Mouse (Mus musculus) forebrain, embryonic 16.5 days (tissue): ENCODE measurements around the gene Klf7. TPM values are rescaled to one million over a fixed set of nuclear protein-coding genes. Genes with fewer than 3 reads are reported as not detected.

ENCODE experiments used
- ATAC-seq: fragments of 200-750 bp; cut with Nextera tagmentation; 2 replicates; pipeline ENCODE4 v1.8.0; 2017; ENCODE audit warnings: mild to moderate bottlenecking, moderate library complexity
- H3K27ac ChIP-seq: fragments of 300-500 bp; sonication (generic); 2 replicates; pipeline ENCODE4 v1.5.1; 2014; ENCODE audit warnings: low read length, control low read depth
- H3K27me3 ChIP-seq: fragments of 300-500 bp; sonication (generic); replicated peaks from 2 replicates; pipeline ENCODE4 v1.6.1; 2014; ENCODE audit warnings: low read length; ENCODE audit not compliant: control insufficient read depth, insufficient read depth
- H3K36me3 ChIP-seq: fragments of 300-500 bp; sonication (generic); 2 replicates; pipeline ENCODE4 v1.6.1; 2014; ENCODE audit not compliant: control insufficient read depth, insufficient read depth
- H3K4me1 ChIP-seq: fragments of 300-500 bp; sonication (generic); replicated peaks from 2 replicates; pipeline ENCODE4 v1.6.1; 2014; ENCODE audit warnings: low read length; ENCODE audit not compliant: control insufficient read depth, insufficient read depth
- H3K4me2 ChIP-seq: fragments of 300-500 bp; sonication (generic); 2 replicates; pipeline ENCODE4 v1.6.1; 2014; ENCODE audit warnings: mild to moderate bottlenecking, low read length, control low read depth
- H3K4me3 ChIP-seq: fragments of 300-500 bp; sonication (generic); replicated peaks from 2 replicates; pipeline ENCODE4 v1.5.1; 2014; ENCODE audit warnings: mild to moderate bottlenecking, low read length, control low read depth
- H3K9ac ChIP-seq: fragments of 300-500 bp; sonication (generic); replicated peaks from 2 replicates; pipeline ENCODE4 v1.6.1; 2014; ENCODE audit warnings: low read depth, low read length, control low read depth
- H3K9me3 ChIP-seq: fragments of 300-500 bp; sonication (generic); 2 replicates; pipeline ENCODE4 v1.6.1; 2016; ENCODE audit warnings: low read length; ENCODE audit not compliant: control insufficient read depth
- WGBS: fragments of 180-500 bp; shearing (Covaris S2); extraction: QIAGEN DNeasy Blood & Tissue Kit; methylation state at CpG from one replicate; pipeline ENCODE4 v1.1.7; 2014; 5-methylcytosine and 5-hydroxymethylcytosine counted together
- polyA plus RNA-seq: library from polyadenylated mRNA; unstranded; fragments of >200 nt; fragmentation: Nextera tagmentation; extraction: Ambion mirVana; gene quantifications from 2 replicates; pipeline ENCODE4 v1.2.1, GENCODE M21; 2015

Gene Klf7
- polyA plus RNA-seq, 1 experiment from 2014 or later = 131 TPM

DNA sequence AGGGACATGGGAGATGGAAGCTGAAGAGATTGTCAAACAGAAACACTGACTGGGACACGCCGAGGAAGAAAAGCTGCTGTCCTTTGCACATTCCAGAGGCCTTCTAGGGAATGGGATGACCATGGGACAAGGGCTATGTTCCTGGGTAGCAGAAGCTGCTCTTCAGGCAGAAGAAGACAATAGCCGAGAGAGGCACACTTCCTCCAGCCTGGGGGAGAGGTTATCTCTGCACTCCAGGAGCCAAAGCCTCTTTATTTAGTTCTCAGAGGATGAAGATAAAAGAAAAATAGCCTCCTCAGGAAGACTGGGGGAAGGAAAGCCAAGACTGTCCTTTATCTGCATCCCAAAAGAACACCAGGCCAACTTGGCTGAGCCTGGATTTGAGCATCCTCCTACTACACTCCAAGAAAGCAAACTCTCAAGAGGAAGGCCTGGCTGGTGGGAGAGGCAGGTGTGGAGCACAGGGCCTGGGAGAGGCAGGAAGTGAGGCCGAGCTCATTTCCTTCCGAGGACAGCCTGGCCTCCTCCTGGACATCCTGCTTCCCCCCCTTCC, 81.2 kb downstream of the Klf7 start:
- Histone ChIP-seq H3K27ac (no peak overlapping the region), H3K27me3 (no peaks in the 10 kb centered on the region), H3K9me3 (no peaks in the 10 kb centered on the region), H3K4me2 (no peak overlapping the region), H3K4me3 (no peak overlapping the region), H3K9ac (no peak overlapping the region), H3K36me3 (peaks cover 13% of the 10 kb centered on the region), H3K4me1 (peaks cover 21% of the 10 kb centered on the region)
- no peak for ATAC-seq
- WGBS = 58% methylated on average over 5 of the region's 5 CpGs

DNA sequence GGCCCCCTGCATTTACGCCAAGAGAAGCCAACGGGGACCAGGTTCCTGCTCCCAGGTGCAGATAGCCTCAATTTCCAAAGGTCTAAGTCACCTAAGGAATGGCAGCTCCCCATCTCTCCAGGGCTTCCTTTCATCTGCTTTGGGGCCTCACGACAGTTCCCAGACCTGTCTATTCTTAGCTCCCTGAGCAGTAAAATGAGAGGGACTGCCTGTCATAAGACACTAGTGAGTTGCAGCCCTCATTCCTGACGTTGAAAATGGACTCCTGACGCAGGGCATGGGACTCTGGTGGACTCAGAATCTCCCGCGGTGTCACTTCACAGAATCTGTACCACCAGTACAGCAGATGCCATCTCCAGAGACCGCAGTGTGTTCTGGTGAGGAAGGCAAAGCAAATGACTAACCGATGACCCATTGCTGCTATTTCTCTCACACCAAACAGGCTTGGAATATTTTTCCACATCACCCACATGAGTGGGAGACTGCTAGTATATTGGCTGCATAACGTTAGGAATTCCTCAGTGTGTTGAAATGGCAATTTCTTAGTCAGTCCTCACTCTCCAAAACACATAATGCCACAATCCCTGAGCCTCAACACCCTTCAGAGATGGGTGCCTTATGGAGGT, 81.9 kb downstream of the Klf7 start:
- 86% methylated on average over 10 of the region's 10 CpGs for WGBS
- H3K27ac ChIP-seq = no peak overlapping the region
- H3K9me3 ChIP-seq = no peaks in the 10 kb centered on the region
- no peak overlapping the region for H3K9ac ChIP-seq
- H3K36me3 ChIP-seq = peaks cover 13% of the 10 kb centered on the region
- H3K4me2 ChIP-seq = no peak overlapping the region
- H3K4me1 ChIP-seq = peaks cover 20% of the 10 kb centered on the region
- no peaks in the 10 kb centered on the region for H3K27me3 ChIP-seq
- no peak for ATAC-seq
- no peak overlapping the region for H3K4me3 ChIP-seq

DNA sequence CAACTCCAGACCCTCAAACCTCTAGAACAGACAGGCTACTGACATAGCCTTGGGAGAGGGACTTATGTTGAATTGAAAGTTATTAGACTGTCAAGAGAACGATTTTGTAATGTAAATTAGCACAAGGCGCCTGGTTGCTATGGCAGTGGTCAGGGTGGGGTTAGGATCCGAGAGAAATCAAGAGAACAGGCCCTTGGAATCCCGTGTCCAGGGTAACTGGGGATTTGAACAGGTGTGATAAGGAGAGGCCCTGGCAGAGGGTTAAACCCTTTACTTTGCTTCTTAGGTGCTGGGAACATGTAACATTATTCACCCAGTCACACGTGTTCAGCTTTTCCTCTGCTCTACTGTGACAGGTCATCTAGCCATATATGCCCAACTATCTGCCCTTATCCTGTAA, 83.7 kb downstream of the Klf7 start:
- Histone ChIP-seq H3K4me3 (no peak overlapping the region), H3K27me3 (no peaks in the 10 kb centered on the region), H3K4me2 (no peak overlapping the region), H3K27ac (no peak overlapping the region), H3K9ac (no peak overlapping the region), H3K36me3 (peaks cover 21% of the 10 kb centered on the region), H3K4me1 (peaks cover 9% of the 10 kb centered on the region), H3K9me3 (no peaks in the 10 kb centered on the region)
- ATAC-seq = no peak
- 35% methylated on average over 5 of the region's 5 CpGs for WGBS

- no peaks in the 10 kb centered on the region for H3K27me3 ChIP-seq
- peaks cover 21% of the 10 kb centered on the region for H3K36me3 ChIP-seq
- H3K27ac ChIP-seq = no peak overlapping the region
- no peak for ATAC-seq
- no peak overlapping the region for H3K9ac ChIP-seq
- H3K4me1 ChIP-seq = peaks cover 9% of the 10 kb centered on the region
- H3K4me2 ChIP-seq = no peak overlapping the region
- 73% methylated on average over 6 of the region's 6 CpGs for WGBS
- H3K9me3 ChIP-seq = no peaks in the 10 kb centered on the region
- no peak overlapping the region for H3K4me3 ChIP-seq
Measured at GRCm38 (mm10) chr1:64037800-64038199, 84.3 kb downstream of the Klf7 start.

DNA sequence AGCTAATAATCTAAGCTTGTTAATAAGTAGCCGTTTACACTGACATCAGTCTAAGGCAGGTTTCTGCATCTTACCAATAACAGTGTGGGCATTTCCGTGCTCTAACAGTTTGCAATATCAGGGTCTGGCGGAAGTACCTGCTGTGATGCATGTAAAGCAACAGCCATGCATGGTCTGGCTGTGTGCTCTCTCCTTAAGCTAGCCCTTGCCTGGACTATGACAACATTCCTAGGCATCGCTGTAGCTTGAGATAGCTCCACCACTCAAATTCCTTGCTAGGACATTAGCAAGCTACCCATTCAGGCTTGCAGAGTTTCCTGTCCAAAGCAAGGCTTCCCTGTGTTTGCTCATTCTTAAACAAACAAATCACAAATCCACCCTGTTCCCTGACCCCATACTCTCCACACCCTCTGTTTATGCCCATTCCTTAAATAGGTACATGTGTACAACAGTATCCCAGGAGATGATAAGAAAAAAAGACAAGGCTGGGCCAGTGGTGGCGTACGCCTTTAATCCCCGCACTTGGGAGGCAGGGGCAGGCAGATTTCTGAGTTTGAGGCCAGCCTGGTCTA, 85.1 kb downstream of the Klf7 start:
- Histone ChIP-seq H3K9me3 (no peaks in the 10 kb centered on the region), H3K4me1 (peaks cover 9% of the 10 kb centered on the region), H3K9ac (no peak overlapping the region), H3K27ac (no peak overlapping the region), H3K27me3 (no peaks in the 10 kb centered on the region), H3K36me3 (peaks cover 18% of the 10 kb centered on the region), H3K4me3 (no peak overlapping the region), H3K4me2 (no peak overlapping the region)
- ATAC-seq = no peak
- WGBS = 91% methylated on average over 7 of the region's 7 CpGs

- no peak overlapping the region for H3K4me2 ChIP-seq
- no peaks in the 10 kb centered on the region for H3K9me3 ChIP-seq
- no peak overlapping the region for H3K27ac ChIP-seq
- no peak overlapping the region for H3K4me3 ChIP-seq
- 76% methylated on average over 7 of the region's 7 CpGs for WGBS
- ATAC-seq = no peak
- H3K27me3 ChIP-seq = no peaks in the 10 kb centered on the region
- H3K36me3 ChIP-seq = peaks cover 12% of the 10 kb centered on the region; the same call in 1 of the 2 replicates
- no peak overlapping the region for H3K9ac ChIP-seq
- peaks cover 9% of the 10 kb centered on the region for H3K4me1 ChIP-seq
Measured at GRCm38 (mm10) chr1:64035804-64036203, 86.3 kb downstream of the Klf7 start.

DNA sequence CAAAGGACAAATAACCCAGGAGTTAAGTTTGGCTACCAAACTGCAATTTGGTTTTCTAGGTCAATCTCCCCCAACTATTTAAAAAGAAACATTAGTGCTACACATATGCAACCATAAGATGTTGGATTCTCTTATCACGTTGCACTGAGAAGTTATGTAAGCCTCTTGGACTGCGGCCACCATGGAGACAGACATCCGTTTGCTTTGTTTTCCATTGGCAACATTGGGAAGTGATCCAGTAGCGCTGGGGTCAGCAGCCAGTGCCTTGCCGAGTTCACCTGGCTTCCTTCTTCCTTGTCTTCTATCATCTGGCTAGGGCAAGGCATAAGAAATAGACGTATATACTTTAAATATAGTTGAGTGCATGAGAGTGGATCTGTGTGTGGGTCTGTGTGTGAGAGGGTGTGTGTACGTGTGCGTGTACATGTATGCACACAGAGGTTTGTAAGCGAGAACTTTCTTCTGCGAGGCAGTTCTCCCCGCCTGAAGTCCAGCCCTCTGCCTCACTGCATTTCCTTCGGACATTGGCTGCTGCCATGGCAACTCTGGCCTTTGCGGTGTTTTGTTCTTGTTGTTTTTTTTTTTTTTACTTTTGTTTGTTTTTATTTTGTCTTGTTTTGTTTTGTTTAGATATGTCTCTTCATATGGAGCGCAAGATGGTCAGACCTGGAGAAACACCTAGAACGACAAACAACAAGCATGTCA, 86.8 kb downstream of the Klf7 start:
- Histone ChIP-seq H3K4me1 (peaks cover 9% of the 10 kb centered on the region), H3K4me3 (no peak overlapping the region), H3K36me3 (peaks cover 11% of the 10 kb centered on the region; the same call in 1 of the 2 replicates), H3K27ac (no peak overlapping the region), H3K9me3 (no peaks in the 10 kb centered on the region), H3K27me3 (no peaks in the 10 kb centered on the region), H3K9ac (no peak overlapping the region), H3K4me2 (no peak overlapping the region)
- ATAC-seq = no peak
- 74% methylated on average over 15 of the region's 15 CpGs for WGBS

DNA sequence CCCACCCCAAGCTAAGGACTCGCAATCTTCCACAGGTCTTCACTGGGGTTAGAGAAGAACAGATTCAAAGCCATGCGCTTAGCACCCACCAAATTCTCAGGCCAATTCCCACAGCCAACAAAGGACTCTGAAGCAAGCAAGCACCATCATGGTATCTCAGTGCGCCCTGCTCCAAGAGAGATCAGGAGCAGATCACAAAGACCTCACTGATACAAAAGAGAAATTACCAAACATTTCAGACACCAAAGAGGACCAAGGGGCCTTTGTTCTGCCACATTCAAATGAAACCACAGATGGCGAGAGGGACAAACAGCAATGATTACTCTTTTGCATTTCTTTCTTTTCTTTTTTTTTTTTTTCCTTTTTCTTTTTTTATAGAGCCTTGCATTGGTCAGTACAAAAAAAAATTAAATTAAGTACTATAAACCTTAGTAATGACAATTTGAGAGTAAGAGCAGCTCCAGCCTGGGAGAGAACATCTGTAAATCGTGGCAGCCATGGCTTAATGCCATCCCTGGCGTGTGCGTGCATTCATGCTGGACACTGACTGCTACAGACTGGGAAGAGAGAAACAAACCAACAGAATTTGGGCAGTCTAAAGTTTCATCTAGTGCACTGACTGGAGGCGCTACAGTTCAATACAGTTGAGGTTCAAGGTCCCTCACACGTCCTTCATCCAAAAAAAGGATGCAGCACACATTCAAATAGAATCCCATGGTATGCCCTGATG, 89.4 kb downstream of the Klf7 start:
- Histone ChIP-seq H3K4me1 (no peaks in the 10 kb centered on the region; the same call in 1 of the 2 replicates), H3K27me3 (no peaks in the 10 kb centered on the region), H3K9me3 (no peaks in the 10 kb centered on the region), H3K9ac (no peak overlapping the region), H3K4me2 (no peak overlapping the region), H3K36me3 (peaks cover 8% of the 10 kb centered on the region; the same call in 1 of the 2 replicates), H3K27ac (no peak overlapping the region), H3K4me3 (no peak overlapping the region)
- ATAC-seq = no peak
- 82% methylated on average over 9 of the region's 9 CpGs for WGBS

GRCm38 (mm10) chr1:64021986-64022385, 100.1 kb downstream of the Klf7 start:
- Histone ChIP-seq H3K4me3 (no peak overlapping the region), H3K27me3 (no peaks in the 10 kb centered on the region), H3K4me2 (no peak overlapping the region), H3K9me3 (no peaks in the 10 kb centered on the region), H3K9ac (no peak overlapping the region), H3K4me1 (peaks cover 22% of the 10 kb centered on the region), H3K36me3 (no peaks in the 10 kb centered on the region), H3K27ac (no peak overlapping the region)
- WGBS = 80% methylated on average over 3 of the region's 3 CpGs
- no peak for ATAC-seq
